Mouse (Mus musculus) v-Abl transformed pro-B cells (cell line): Measurements from ENCODE around the gene Aaas.
"Not testable (repeated sequence)": the region's sequence is repeated elsewhere in the genome, so short reads cannot be mapped to it uniquely, and the experiment has no call there.

Source experiments
- in situ Hi-C, 2 experiments: fragments of 400-800 bp; cut with MboI; formaldehyde crosslinking; loops; one replicate each; pipeline ENCODE4 v1.15.1; 2025; ENCODE audit not compliant: unreplicated experiment in 2 of 2

Gene Aaas

GRCm38 (mm10) chr15:102358834-102359233 is 8.3 kb upstream of the Aaas start:
- in situ Hi-C loops: no loop called here

GRCm38 (mm10) chr15:102358126-102358525 is 7.6 kb upstream of the Aaas start:
- in situ Hi-C loops: no loop called here

- in situ Hi-C loops: no loop called here
Observed at GRCm38 (mm10) chr15:102356501-102357325, 6.1 kb upstream of the Aaas start.

GRCm38 (mm10) chr15:102355871-102356441 is 5.4 kb upstream of the Aaas start:
- in situ Hi-C loops: no loop called here

GRCm38 (mm10) chr15:102355134-102355870 is 4.7 kb upstream of the Aaas start:
- in situ Hi-C loops: no loop called here

GRCm38 (mm10) chr15:102353986-102354385 is 3.4 kb upstream of the Aaas start:
- in situ Hi-C loops: no loop called here

- in situ Hi-C loops: no loop called here
Observed at GRCm38 (mm10) chr15:102352177-102352576, 1.6 kb upstream of the Aaas start.

- in situ Hi-C loops: no loop called here
Observed at GRCm38 (mm10) chr15:102350942-102351291, 346 bp upstream of the Aaas start.

- in situ Hi-C loops: no loop called here
Observed at GRCm38 (mm10) chr15:102346444-102346843, 4.1 kb downstream of the Aaas start.

- in situ Hi-C loops: loop anchor here (5.0 kb wide), 1 partner anchor 33 kb away; no protein-coding TSS in a partner anchor
Observed at GRCm38 (mm10) chr15:102344490-102344889, 6.1 kb downstream of the Aaas start.

GRCm38 (mm10) chr15:102341580-102341979 is 9.0 kb downstream of the Aaas start:
- in situ Hi-C loops: loop anchor here (5.0 kb wide), 1 partner anchor 36 kb away; no protein-coding TSS in a partner anchor

- in situ Hi-C loops: loop anchor here (5.0 kb wide), 1 partner anchor 38 kb away; no protein-coding TSS in a partner anchor
Observed at GRCm38 (mm10) chr15:102339612-102340011, 11.0 kb downstream of the Aaas start.

- in situ Hi-C loops: no loop called here
Observed at GRCm38 (mm10) chr15:102336946-102337345, 13.6 kb downstream of the Aaas start.

GRCm38 (mm10) chr15:102335925-102336324 is 14.6 kb downstream of the Aaas start:
- in situ Hi-C loops: not testable (repeated sequence)

GRCm38 (mm10) chr15:102335254-102335653 is 15.3 kb downstream of the Aaas start:
- in situ Hi-C loops: no loop called here

- in situ Hi-C loops: loop anchor here in 1 of 2 experiments (5.0 kb wide), 1 partner anchor 39 kb away; no protein-coding TSS in a partner anchor
Observed at GRCm38 (mm10) chr15:102331610-102332015, 19.0 kb downstream of the Aaas start, which contains the start of gene Myg1. Myg1 (plus strand) TSS chr15:102331709.

GRCm38 (mm10) chr15:102326892-102327291 is 23.7 kb downstream of the Aaas start:
- in situ Hi-C loops: no loop called here

- in situ Hi-C loops: no loop called here
Observed at GRCm38 (mm10) chr15:102326022-102326576, 24.5 kb downstream of the Aaas start, which contains the start of gene Pfdn5. Pfdn5 (plus strand) TSS chr15:102326116.

- in situ Hi-C loops: no loop called here
Observed at GRCm38 (mm10) chr15:102324654-102325473, 25.7 kb downstream of the Aaas start.

GRCm38 (mm10) chr15:102316263-102316662 is 34.3 kb downstream of the Aaas start:
- in situ Hi-C loops: loop anchor here in 1 of 2 experiments (5.0 kb wide), 2 partner anchors 34 to 79 kb away; no protein-coding TSS in a partner anchor
